Mouse (Mus musculus) ES-E14 (cell line): ENCODE measurements at regions not wholly inside any gene's neighbourhood (a gene's known extent, or its start where the extent isn't known, plus 50 kb on each side); places are given as distances from the start of the nearest gene placed in this dataset.

Experiments used
- MAFK ChIP-seq: IDR thresholded peaks from 2 replicates; pipeline ENCODE4 v1.6.1; 2014; ENCODE audit warnings: mild to moderate bottlenecking, low read depth, low read length, inconsistent platforms; ENCODE audit not compliant: insufficient read depth
- ZNF384 ChIP-seq: IDR thresholded peaks from 2 replicates; pipeline ENCODE4 v1.6.1; 2012; ENCODE audit warnings: low read depth, low read length, inconsistent platforms

GRCm38 (mm10) chr9:115487175-115487760, 177.0 kb upstream of the Stt3b start:
- no peak for TF ChIP-seq MAFK
- no peak for TF ChIP-seq ZNF384
